Mouse (Mus musculus): ENCODE measurements around the gene Ess2. TPM values are rescaled to one million over a fixed set of nuclear protein-coding genes. Genes with fewer than 3 reads are reported as not detected.

Ess2 gene
- polyA plus RNA-seq (2012; rRNA removed) = 26.4 and 34.9 TPM in 2 replicates

GRCm38 (mm10) chr16:17911052-17911595 lies at the start of gene Ess2:
TSS of gene Ess2 (minus strand) at chr16:17911348.

GRCm38 (mm10) chr16:17928087-17928580 lies 17.0 kb upstream of the Ess2 start, which contains the start of gene Slc25a1:
TSS of gene Slc25a1 (minus strand) at chr16:17928219.

GRCm38 (mm10) chr16:17914307-17915249 lies 3.4 kb upstream of the Ess2 start, which contains the start of gene Gsc2:
TSS of gene Gsc2 (minus strand) at chr16:17915059.

GRCm38 (mm10) chr16:17898462-17898861 lies 12.7 kb downstream of the Ess2 start, which contains the start of the genes Dgcr2 and Tssk2:
TSS of gene Dgcr2 (minus strand) at chr16:17898562.
TSS of gene Tssk2 (plus strand) at chr16:17898637.

GRCm38 (mm10) chr16:17893923-17894322 lies 17.2 kb downstream of the Ess2 start, which contains the start of gene Tssk1:
TSS of gene Tssk1 (plus strand) at chr16:17894223.

GRCm38 (mm10) chr16:17891567-17891959 lies 19.6 kb downstream of the Ess2 start, which contains the start of gene Gm20518:
TSS of gene Gm20518 (minus strand) at chr16:17891671.

Other genes starting within 250 kb of the Ess2 start
- gene Med15, start 178.5 kb downstream of the Ess2 start, polyA plus RNA-seq (2012; rRNA removed) = 112 and 197 TPM in 2 replicates
- 148 and 167 TPM in 2 replicates for gene Klhl22, start 151.7 kb downstream of the Ess2 start, polyA plus RNA-seq (2012; rRNA removed)
- gene Scarf2, start 114.1 kb downstream of the Ess2 start, polyA plus RNA-seq (2012; rRNA removed) = 189 and 286 TPM in 2 replicates
- gene B830017H08Rik, start 78.2 kb downstream of the Ess2 start, polyA plus RNA-seq (2012; rRNA removed) = 1.6 and 2.9 TPM in 2 replicates
- 7.8 and 10.4 TPM in 2 replicates for gene Car15, start 73.0 kb downstream of the Ess2 start, polyA plus RNA-seq (2012; rRNA removed)
- 1.9 and 2.4 TPM in 2 replicates for gene Gm20518, start 19.7 kb downstream of the Ess2 start, polyA plus RNA-seq (2012; rRNA removed)
- 0.12 TPM in 1 of 2 replicates, not detected in the other for gene Tssk1, start 17.1 kb downstream of the Ess2 start, polyA plus RNA-seq (2012; rRNA removed)
- 236 and 311 TPM in 2 replicates for gene Dgcr2, start 12.8 kb downstream of the Ess2 start, polyA plus RNA-seq (2012; rRNA removed)
- not detected in 2 replicates for gene Tssk2, start 12.7 kb downstream of the Ess2 start, polyA plus RNA-seq (2012; rRNA removed)
- 0.32 TPM in 1 of 2 replicates, not detected in the other for gene Gsc2, start 3.7 kb upstream of the Ess2 start, polyA plus RNA-seq (2012; rRNA removed)
- 223 and 245 TPM in 2 replicates for gene Slc25a1, start 16.9 kb upstream of the Ess2 start, polyA plus RNA-seq (2012; rRNA removed)
- not detected in 2 replicates for gene Vpreb2, start 69.1 kb upstream of the Ess2 start, polyA plus RNA-seq (2012; rRNA removed)
- gene Dgcr6, start 141.5 kb upstream of the Ess2 start, polyA plus RNA-seq (2012; rRNA removed) = 118 and 150 TPM in 2 replicates
- gene Prodh, start 178.9 kb upstream of the Ess2 start, polyA plus RNA-seq (2012; rRNA removed) = 32.9 and 50.5 TPM in 2 replicates
- 8.3 and 8.8 TPM in 2 replicates for gene Rtn4r, start 216.3 kb upstream of the Ess2 start, polyA plus RNA-seq (2012; rRNA removed)